Mouse (Mus musculus) stomach, postnatal 0 days (tissue): ENCODE data around the gene Tex9.

Source experiments
- CTCF ChIP-seq: IDR thresholded peaks from 2 replicates; pipeline ENCODE4 v1.5.1; 2016; ENCODE audit warnings: antibody characterized with exemption, low read depth, mild to moderate bottlenecking, moderate library complexity
- EP300 ChIP-seq: optimal IDR thresholded peaks from 2 replicates; pipeline ENCODE3; 2016; ENCODE audit warnings: antibody characterized with exemption

DNA sequence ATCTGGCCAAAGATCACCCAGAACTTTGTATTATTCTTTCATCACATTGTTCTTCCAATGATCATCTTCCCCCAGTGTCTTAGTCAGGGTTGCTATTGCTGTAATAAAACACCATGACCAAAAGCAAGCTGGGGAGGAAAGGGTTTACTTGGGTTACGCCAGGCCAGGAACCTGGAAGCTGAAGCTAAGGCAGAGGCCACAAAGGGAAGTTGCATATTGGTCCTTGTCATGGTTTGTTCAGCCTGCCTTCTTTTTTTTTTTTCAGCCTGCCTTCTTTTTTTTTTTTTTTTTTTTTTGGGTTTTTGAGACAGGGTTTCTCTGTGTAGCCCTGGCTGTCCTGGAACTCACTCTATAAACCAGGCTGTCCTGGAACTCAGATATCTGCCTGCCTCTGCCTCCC lies 34.1 kb upstream of the Tex9 start:
- TF ChIP-seq CTCF (no peak), EP300 (no peak)
